ENCODE assay signal across 8 mouse cellular contexts in genomic region chr1:179136461-179137144, GRCm38 (mm10).
DNase-seq lines count a peak whose midpoint lies in the region; ATAC-seq and TF ChIP-seq lines count a peak whose summit lies in the region.

No protein-coding gene starts in this region.

- H3K4me1 ChIP-seq in hindbrain, embryonic 16.5 days (ENCODE audit: control insufficient read depth, insufficient read depth, low read depth, low read length), result peaks cover 7% of the 10 kb centered on the region
- no peaks in the 10 kb centered on the region for H3K4me1 ChIP-seq in forebrain, postnatal 0 days (ENCODE audit: insufficient read depth)

- H3K36me3 ChIP-seq in hindbrain, embryonic 16.5 days (ENCODE audit: control insufficient read depth, insufficient read depth, low read length), result no peaks in the 10 kb centered on the region
- no peaks in the 10 kb centered on the region; the same call in 1 of the 2 replicates for H3K36me3 ChIP-seq in forebrain, postnatal 0 days (ENCODE audit: insufficient read depth)

- H3K9me3 ChIP-seq in hindbrain, embryonic 16.5 days (ENCODE audit: control insufficient read depth, low read length), result peaks cover 4% of the 10 kb centered on the region; the same call in 1 of the 2 replicates
- H3K9me3 ChIP-seq in forebrain, postnatal 0 days (ENCODE audit: low read length), result 0 out of 2 replicates have a peak, but pooled peaks cover 4% of the 10 kb centered on the region

- no peak for TF ChIP-seq CTCF in forebrain, postnatal 0 days (IDR thresholded peaks at IDR 0.05; ENCODE audit: low read depth)

- H3K9ac ChIP-seq in hindbrain, embryonic 16.5 days (ENCODE audit: low read depth, low read length), result no peak overlapping the region
- H3K9ac ChIP-seq in forebrain, postnatal 0 days, result no peak overlapping the region

- no peaks in the 10 kb centered on the region for H3K27me3 ChIP-seq in hindbrain, embryonic 16.5 days (replicated peaks; ENCODE audit: control insufficient read depth, insufficient read depth, low read length)
- no peaks in the 10 kb centered on the region for H3K27me3 ChIP-seq in forebrain, postnatal 0 days (ENCODE audit: insufficient read depth, low read length)

- no peak overlapping the region for H3K4me3 ChIP-seq in hindbrain, embryonic 16.5 days (ENCODE audit: low read length)
- no peak overlapping the region for H3K4me3 ChIP-seq in forebrain, postnatal 0 days (ENCODE audit: low read depth, low read length)

- no peak overlapping the region for H3K4me2 ChIP-seq in hindbrain, embryonic 16.5 days (ENCODE audit: low read length)
- no peak overlapping the region for H3K4me2 ChIP-seq in forebrain, postnatal 0 days (ENCODE audit: low read depth)

- DNase-seq in layer of hippocampus, adult 11-12 months (ENCODE audit: low spot score), result peak; percentile 22
- no peak for DNase-seq in layer of hippocampus, adult 9-10 months (ENCODE audit: low spot score)
- DNase-seq in adrenal gland, adult 8-10 months, result peak; percentile 40
- peak; percentile 63 for DNase-seq in fibroblast of lung, adult 2 months (ENCODE audit: low read depth)
- DNase-seq in lung, adult 18-20 months, result peak; percentile 67 to 81
- DNase-seq in urinary bladder, adult 18-20 months (ENCODE audit: low spot score in 2 of 2), result peak; percentile 30 to 33
- no peak for DNase-seq in forebrain, postnatal 0 days

- WGBS in hindbrain, embryonic 16.5 days, result 47% methylated on average over 14 of the region's 14 CpGs
- 44% methylated on average over 14 of the region's 14 CpGs for WGBS in forebrain, postnatal 0 days

- no peak overlapping the region for H3K27ac ChIP-seq in hindbrain, embryonic 16.5 days (ENCODE audit: low read depth, low read length)
- H3K27ac ChIP-seq in forebrain, postnatal 0 days (ENCODE audit: low read depth, low read length), result no peak overlapping the region

- ATAC-seq in hindbrain, embryonic 16.5 days, result 0 out of 2 replicates have a peak, but pooled peaks have one; percentile 14
- ATAC-seq in forebrain, postnatal 0 days, result no peak

Comparison
In these comparisons a context has a peak if more than half of its experiments do, and no peak if none do; other contexts are left out.
1. DNase-seq: peak in layer of hippocampus, adult 11-12 months (single experiment), adrenal gland, adult 8-10 months (single experiment), fibroblast of lung, adult 2 months (single experiment), lung, adult 18-20 months (2 of 2) and urinary bladder, adult 18-20 months (2 of 2); none in layer of hippocampus, adult 9-10 months (single experiment) and forebrain, postnatal 0 days (single experiment).